Mouse (Mus musculus) adrenal gland, adult 10 weeks (tissue): ENCODE measurements around the gene A630073D07Rik. TPM values are rescaled to one million over a fixed set of nuclear protein-coding genes. Genes with fewer than 3 reads are reported as not detected.

Experiments used
- polyA plus RNA-seq: library from polyadenylated mRNA; stranded (reverse); fragments of 350-450 nt; fragmentation: Illumina TruSeq; extraction: RNeasy Lipid Tissue Mini Kit (QIAGEN cat#74804); gene quantifications from one replicate; pipeline ENCODE4 v1.2.3, GENCODE M21; 2014; ENCODE audit warnings: low read depth, low replicate concordance

A630073D07Rik gene
- polyA plus RNA-seq = not detected

GRCm38 (mm10) chr6:132651426-132651825 is at the start of gene A630073D07Rik:
Gene A630073D07Rik, minus strand, starts transcription at chr6:132651526.

GRCm38 (mm10) chr6:132700907-132701306 is 49.6 kb upstream of the A630073D07Rik start, which contains the start of gene Tas2r121:
Gene Tas2r121, minus strand, starts transcription at chr6:132701007.

GRCm38 (mm10) chr6:132656653-132657052 is 5.3 kb upstream of the A630073D07Rik start, which contains the start of gene Tas2r120:
Gene Tas2r120, plus strand, starts transcription at chr6:132656953.

GRCm38 (mm10) chr6:132595613-132596012 is 55.7 kb downstream of the A630073D07Rik start, which contains the start of gene Prp2:
Gene Prp2, plus strand, starts transcription at chr6:132595913.

Other genes with a start within 250 kb of the A630073D07Rik start
- not detected for gene Prh1, start 81.7 kb downstream of the A630073D07Rik start, polyA plus RNA-seq
- gene Prp2, start 55.6 kb downstream of the A630073D07Rik start, polyA plus RNA-seq = not detected
- not detected for gene Tas2r120, start 5.4 kb upstream of the A630073D07Rik start, polyA plus RNA-seq
- gene Tas2r121, start 49.5 kb upstream of the A630073D07Rik start, polyA plus RNA-seq = not detected
- not detected for gene Tas2r122, start 60.4 kb upstream of the A630073D07Rik start, polyA plus RNA-seq
- gene Tas2r115, start 86.5 kb upstream of the A630073D07Rik start, polyA plus RNA-seq = not detected
- not detected for gene Tas2r124, start 103.2 kb upstream of the A630073D07Rik start, polyA plus RNA-seq
- not detected for gene Tas2r102, start 110.6 kb upstream of the A630073D07Rik start, polyA plus RNA-seq
- gene Tas2r136, start 126.6 kb upstream of the A630073D07Rik start, polyA plus RNA-seq = not detected
- not detected for gene Tas2r117, start 151.3 kb upstream of the A630073D07Rik start, polyA plus RNA-seq
- gene Tas2r123, start 195.6 kb upstream of the A630073D07Rik start, polyA plus RNA-seq = not detected
- not detected for gene Tas2r116, start 203.9 kb upstream of the A630073D07Rik start, polyA plus RNA-seq
- not detected for gene Tas2r110, start 216.5 kb upstream of the A630073D07Rik start, polyA plus RNA-seq
- not detected for gene Tas2r113, start 241.5 kb upstream of the A630073D07Rik start, polyA plus RNA-seq